Mouse (Mus musculus): ENCODE measurements around the gene Itprid2. TPM values are rescaled to one million over a fixed set of nuclear protein-coding genes. Genes with fewer than 3 reads are reported as not detected.

The Itprid2 gene
- total RNA-seq, 2 experiments from 2014 or later: 22.0 to 26.4 TPM

- DNase-seq: no peak
These were observed 61.5 kb downstream of the Itprid2 start for GRCm38 (mm10) chr2:79696478-79697230.

DNA sequence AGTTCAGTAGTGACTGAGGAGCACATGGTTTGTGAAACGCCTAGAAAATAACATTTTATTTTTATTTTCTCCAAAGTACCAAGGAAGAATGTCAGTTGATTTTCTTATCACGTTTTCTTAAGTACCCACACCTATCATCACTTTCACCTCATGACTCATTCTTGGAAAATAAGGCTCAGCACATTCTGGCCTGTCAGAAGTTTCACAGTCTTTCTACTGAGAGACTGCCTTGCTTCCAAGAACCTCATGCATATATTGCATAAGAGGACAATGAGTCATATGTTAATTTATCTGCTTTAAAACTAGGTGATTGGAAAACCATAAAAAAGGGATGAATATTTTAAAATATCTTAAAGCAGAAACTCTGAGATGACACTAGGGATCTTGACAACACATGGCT, 63.0 kb downstream of the Itprid2 start:
- no peak for DNase-seq
- intact Hi-C loops (cut with DNase I): no loop called here

More at GRCm38 (mm10) chr2:79696478-79697230, 61.5 kb downstream of the Itprid2 start:
- intact Hi-C loops (cut with DNase I): no loop called here

- intact Hi-C loops (cut with DNase I): no loop called here
- no peak for DNase-seq
These were observed 69.6 kb downstream of the Itprid2 start for GRCm38 (mm10) chr2:79704773-79705172.

- intact Hi-C loops (cut with DNase I): no loop called here
- no peak for DNase-seq
These were observed 72.4 kb downstream of the Itprid2 start, which contains the start of gene Ppp1r1c for GRCm38 (mm10) chr2:79707575-79707974. Gene Ppp1r1c (plus strand): TSS chr2:79707780.

GRCm38 (mm10) chr2:79713662-79714091, 78.5 kb downstream of the Itprid2 start:
- intact Hi-C loops (cut with DNase I): no loop called here
- DNase-seq: no peak

GRCm38 (mm10) chr2:79714745-79715144, 79.6 kb downstream of the Itprid2 start:
- intact Hi-C loops (cut with DNase I): no loop called here
- DNase-seq: no peak

DNA sequence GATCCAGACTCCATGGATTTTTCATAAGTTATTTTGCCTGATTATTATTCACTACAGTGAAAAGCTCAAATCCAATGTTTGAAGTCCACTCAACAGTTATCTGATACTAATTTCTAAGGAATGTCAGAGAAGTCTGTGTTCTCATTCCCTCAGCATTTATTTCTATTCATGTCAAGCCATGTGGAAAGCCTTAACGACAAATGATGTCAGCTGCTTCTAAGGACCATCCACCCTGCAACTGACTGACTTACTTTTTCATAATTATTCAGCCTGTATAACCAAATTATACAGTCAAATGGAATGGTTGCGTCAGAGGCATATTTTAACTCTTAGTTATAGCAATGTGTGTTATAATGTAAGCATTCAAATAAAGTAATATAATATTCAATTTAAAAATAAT, 80.8 kb downstream of the Itprid2 start:
- DNase-seq: no peak
- intact Hi-C loops (cut with DNase I): no loop called here

GRCm38 (mm10) chr2:79717846-79718245, 82.7 kb downstream of the Itprid2 start:
- intact Hi-C loops (cut with DNase I): no loop called here
- DNase-seq: no peak

DNA sequence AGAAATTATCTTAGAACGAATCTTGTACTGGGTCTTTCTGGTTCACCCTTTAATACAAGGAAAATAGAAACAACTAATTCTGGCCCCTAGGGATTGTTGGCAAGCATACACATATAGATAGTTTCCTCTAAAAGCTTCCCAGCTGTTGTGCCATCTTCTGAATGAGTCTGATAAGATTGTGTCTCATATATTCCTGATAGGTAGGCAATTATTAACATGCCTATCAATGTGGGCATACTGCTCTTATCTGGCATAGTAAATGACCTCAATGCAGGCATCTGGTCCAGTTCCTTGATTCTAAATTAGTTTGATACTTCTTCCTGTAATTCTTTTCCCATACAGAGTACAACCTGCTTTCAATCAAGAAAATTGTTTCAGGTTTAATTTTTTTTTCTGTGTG, 87.3 kb downstream of the Itprid2 start:
- intact Hi-C loops (cut with DNase I): no loop called here
- DNase-seq: no peak

Other genes starting within 250 kb of the Itprid2 start
- not detected for gene Neurod1, start 178.6 kb upstream of the Itprid2 start, total RNA-seq (2021)
- under 1 TPM; 0.34 to 0.36 TPM for gene Cerkl, start 178.6 kb upstream of the Itprid2 start, total RNA-seq (2021)
- not detected for gene Ppp1r1c, start 72.4 kb downstream of the Itprid2 start, total RNA-seq (2021)

Data from heart, postnatal 14 days (tissue).